Mouse (Mus musculus): ENCODE data around the gene Ankrd63.

Gene Ankrd63

DNA sequence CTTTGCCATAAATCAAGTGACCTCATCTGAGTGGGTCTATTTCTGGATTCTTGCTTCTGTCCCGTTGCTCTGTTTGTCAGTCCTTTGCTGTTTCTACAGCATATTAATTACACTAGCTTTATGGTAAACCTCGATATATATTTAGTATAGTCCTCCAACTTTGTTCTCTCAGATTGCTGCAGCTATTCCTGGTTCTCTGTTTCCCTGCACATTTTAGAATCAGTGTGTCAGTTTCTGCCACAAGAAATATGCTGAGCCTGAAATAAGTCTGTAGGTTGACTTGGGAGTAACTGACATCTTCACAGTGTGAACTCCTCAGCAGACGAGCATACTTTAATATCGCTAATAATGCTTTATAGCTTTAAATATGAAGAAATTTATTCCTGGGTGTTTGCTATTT is 18.7 kb downstream of the Ankrd63 start:
- Histone ChIP-seq H3K36me3 (ENCODE audit: control insufficient read depth, insufficient read depth, low read length, poor library complexity, severe bottlenecking) (no peaks in the 10 kb centered on the region), H3K27me3 (ENCODE audit: control insufficient read depth, insufficient read depth, low read length, poor library complexity, severe bottlenecking) (no peaks in the 10 kb centered on the region)
- DNase-seq (ENCODE audit: low read depth, low spot score): no peak

DNA sequence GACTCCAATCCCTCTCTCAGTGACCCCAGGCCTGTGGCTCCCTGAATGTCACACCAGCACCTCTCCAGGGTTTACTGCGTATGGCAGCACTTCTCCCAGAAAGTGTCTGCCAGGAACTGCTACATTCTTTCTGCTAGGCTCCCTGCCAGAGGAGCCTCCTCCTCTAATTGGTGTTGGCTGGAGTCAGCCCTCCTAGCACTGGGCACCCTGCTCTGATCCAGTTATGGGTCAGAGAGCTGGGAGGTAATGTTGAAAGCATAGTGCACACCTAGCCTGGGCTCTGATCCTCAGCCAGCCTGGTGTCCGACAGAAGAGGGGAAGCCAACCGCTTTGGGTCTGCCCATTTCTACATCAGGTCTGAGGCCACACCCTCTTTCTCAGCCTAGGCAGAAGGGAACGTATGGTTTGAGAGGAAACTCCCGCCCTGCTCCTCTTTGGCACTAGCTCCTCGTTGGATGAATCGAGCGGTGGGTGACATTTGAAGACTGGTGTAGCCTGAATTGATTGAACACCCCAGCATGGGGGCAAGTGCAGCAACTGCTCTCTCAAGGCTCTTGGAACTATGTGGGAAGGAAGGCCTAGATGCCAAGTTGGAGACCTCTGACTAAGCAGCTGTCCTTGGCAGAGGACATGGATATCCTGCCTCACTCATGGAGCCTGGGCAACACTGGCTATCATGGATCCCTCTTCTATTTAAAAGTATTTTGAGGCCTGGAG is 21.1 kb downstream of the Ankrd63 start:
- no peaks in the 10 kb centered on the region for H3K36me3 ChIP-seq (ENCODE audit: control insufficient read depth, insufficient read depth, low read length, poor library complexity, severe bottlenecking)
- H3K27me3 ChIP-seq (ENCODE audit: control insufficient read depth, insufficient read depth, low read length, poor library complexity, severe bottlenecking): no peaks in the 10 kb centered on the region
- DNase-seq (ENCODE audit: low read depth, low spot score): no peak

DNA sequence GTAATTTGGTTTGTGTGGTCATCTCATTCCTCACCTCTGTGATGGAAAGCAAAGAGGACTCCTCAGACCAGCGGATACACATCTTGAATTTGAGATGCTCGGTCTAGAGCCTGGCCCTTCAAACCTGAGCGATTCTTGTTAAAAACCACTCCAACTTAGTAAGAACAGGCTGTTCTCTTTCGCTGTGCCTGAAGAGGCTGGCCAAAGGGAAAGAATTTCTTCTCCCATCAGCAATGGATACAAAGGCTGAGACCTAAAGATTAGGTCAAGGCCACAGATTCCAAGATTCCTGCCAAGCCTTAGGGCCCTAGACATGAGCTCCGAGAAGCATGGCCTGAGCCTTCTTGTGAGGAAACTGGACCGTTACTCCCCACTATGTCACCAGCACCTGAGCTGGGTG is 22.8 kb downstream of the Ankrd63 start:
- no peak for DNase-seq (ENCODE audit: low read depth, low spot score)
- Histone ChIP-seq H3K27me3 (ENCODE audit: control insufficient read depth, insufficient read depth, low read length, poor library complexity, severe bottlenecking) (no peaks in the 10 kb centered on the region), H3K36me3 (ENCODE audit: control insufficient read depth, insufficient read depth, low read length, poor library complexity, severe bottlenecking) (no peaks in the 10 kb centered on the region)

DNA sequence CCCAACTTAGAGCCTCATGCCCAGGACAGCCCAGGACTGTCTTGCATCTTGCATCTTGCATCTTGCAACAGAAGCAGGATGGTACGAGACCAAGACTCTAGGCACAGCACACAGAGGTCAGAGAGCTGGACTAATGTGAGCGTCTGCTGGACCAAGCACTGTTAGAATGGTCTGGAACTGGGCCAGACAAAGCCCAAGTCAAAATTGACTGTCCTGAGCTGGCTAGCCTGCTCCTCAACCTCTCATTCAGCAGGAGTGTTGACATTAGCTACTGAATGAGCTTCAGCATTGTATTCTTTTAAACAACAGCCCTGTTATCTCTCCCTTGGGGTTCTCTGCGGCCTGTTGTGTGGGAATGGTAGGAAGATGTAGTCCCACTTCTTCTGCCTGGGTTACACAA is 24.2 kb downstream of the Ankrd63 start:
- Histone ChIP-seq H3K27me3 (ENCODE audit: control insufficient read depth, insufficient read depth, low read length, poor library complexity, severe bottlenecking) (no peaks in the 10 kb centered on the region), H3K36me3 (ENCODE audit: control insufficient read depth, insufficient read depth, low read length, poor library complexity, severe bottlenecking) (no peaks in the 10 kb centered on the region)
- DNase-seq (ENCODE audit: low read depth, low spot score): no peak

DNA sequence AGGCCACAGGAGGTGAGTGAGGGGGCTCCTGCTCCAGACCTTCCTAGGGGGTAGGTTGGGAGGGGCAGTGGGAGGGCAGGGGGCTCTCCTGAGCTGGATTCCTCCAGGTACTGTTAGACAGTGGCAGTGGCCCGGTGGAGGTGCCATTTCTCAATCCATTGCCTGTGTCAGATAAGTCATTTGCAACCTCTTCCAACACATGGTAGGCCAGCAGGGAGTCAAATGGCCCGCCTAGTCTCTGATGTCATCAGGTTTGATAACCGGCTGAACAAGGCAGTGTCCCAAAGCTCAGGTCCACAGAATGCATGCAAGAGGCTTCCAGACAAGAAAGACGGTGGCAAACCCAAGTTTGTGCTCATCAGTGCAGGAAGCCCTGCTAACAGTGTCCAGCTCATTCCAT is 25.9 kb downstream of the Ankrd63 start:
- DNase-seq (ENCODE audit: low read depth, low spot score): no peak
- Histone ChIP-seq H3K36me3 (ENCODE audit: control insufficient read depth, insufficient read depth, low read length, poor library complexity, severe bottlenecking) (no peaks in the 10 kb centered on the region), H3K27me3 (ENCODE audit: control insufficient read depth, insufficient read depth, low read length, poor library complexity, severe bottlenecking) (no peaks in the 10 kb centered on the region)

DNA sequence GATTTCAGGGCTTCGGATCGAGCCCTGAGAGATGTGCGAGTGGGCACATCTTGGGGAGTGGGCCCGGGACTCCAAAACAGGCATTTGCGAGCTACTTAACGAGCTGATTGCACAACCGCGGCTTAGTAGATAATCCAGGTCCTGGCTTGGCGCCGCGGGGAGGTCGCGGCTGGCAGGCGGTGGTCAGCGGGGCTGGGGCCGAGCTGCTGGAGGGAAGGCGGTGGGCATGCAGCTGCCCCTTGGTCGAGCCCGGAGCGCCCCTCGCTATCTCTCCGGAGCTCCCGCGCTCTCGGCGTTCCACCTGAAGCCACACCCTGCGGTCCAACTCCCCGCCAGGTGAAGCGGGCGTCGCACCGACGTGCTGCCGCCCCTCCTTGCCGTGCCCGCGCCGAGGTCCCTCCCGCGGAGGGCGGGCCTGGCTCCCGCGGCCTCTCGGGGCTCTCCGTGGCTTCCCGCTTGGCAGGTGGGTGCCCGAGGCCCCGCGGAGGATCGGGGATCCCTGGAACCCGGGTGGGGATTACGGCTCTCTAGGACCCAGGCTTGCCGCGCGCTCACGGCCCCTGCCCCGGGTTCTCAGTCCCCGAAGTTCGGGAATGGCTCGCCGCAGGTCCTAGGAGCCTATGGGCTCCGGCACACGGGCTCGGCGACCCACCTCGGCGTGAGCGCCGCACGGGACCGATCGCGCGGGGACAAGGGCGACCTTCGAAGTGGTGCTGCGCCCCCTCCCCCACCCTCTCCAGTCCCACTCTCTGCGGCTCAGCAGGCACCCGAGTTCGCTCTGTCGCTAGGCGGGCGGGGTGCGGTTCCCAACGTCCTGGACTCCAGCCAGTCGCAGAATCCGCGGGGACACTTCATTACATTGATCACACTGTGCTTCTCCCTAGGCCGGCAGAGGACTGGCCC is 26.7 kb downstream of the Ankrd63 start:
- Histone ChIP-seq H3K36me3 (ENCODE audit: control insufficient read depth, insufficient read depth, low read length, poor library complexity, severe bottlenecking) (no peaks in the 10 kb centered on the region), H3K27me3 (ENCODE audit: control insufficient read depth, insufficient read depth, low read length, poor library complexity, severe bottlenecking) (no peaks in the 10 kb centered on the region)
- DNase-seq (ENCODE audit: low read depth, low spot score): peak; percentile 37

DNA sequence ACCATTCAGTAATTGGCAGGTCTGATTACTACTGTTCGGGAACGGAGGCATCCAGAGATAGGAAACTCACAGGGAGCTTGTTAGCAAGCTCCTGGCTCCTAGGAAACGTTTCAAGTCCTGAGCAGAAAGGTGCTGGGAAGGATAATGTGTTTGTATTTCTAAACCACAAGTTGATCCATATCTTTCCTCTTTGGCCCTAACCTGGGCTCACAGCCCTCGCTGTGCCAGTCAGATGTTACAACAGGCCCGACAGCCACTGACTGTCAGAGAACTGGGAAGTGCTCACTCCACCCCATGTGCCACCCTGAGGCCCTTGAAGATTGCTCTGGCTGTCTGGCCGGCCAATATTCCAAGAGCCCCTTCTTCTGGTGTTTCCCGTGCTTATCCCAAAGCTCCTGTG is 29.3 kb downstream of the Ankrd63 start:
- no peaks in the 10 kb centered on the region for H3K36me3 ChIP-seq (ENCODE audit: control insufficient read depth, insufficient read depth, low read length, poor library complexity, severe bottlenecking)
- H3K27me3 ChIP-seq (ENCODE audit: control insufficient read depth, insufficient read depth, low read length, poor library complexity, severe bottlenecking): no peaks in the 10 kb centered on the region
- no peak for DNase-seq (ENCODE audit: low read depth, low spot score)

DNA sequence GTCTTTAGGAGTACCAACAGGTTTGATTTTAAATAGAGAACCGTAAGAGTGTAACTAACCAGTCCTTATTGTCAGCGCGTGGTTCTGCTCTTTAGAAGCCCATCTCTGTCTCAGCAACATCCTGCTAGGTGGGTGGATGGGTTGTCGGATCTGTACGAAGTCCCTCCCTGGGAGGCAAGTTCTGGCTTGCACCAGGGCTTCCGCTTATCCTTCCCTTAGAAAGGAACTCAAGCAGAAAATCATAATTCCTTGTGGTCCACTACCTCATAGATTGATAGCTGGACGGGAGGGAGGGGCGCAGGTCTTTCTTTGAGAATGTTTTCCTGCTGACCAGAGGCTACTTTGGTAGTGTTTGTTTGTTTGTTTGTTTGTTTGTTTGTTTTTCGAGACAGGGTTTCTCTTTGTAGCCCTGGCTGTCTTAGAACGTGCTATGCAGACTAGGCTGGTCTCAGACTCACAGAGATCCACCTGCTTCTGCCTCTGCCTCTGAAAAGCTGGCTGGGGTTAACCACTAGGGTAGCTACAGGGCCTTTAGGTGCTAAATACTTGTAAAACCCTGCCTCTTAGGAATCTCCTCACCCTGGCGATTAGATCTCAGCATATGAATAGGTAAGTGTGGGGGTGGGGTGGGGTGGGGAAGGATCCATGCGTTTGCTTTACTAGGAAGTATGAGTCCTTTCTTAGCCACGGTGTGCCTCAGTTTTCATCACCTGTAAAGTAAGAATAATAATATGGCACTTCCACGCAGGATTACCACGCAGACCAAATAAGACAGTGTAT is 29.9 kb downstream of the Ankrd63 start:
- no peaks in the 10 kb centered on the region for H3K27me3 ChIP-seq (ENCODE audit: control insufficient read depth, insufficient read depth, low read length, poor library complexity, severe bottlenecking)
- no peak for DNase-seq (ENCODE audit: low read depth, low spot score)

DNA sequence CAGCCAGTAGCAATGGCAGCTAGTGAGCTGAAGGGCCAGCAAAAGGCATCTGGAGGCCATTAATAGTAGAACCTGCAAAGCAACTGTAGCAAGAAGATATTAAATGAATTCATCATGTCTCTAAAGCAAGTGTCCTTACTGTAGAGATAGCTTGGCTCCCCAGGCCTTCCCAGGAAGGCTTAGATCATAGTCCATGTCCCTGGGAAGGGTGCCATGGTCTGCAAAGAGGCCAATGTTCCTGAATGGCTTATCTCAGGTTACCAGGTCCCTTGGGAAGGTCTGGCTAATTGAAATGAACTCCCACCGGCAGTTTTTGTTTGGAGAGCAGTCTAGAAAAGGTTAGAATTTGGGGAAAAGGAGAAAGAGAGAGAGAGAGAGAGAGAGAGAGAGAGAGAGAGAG is 32.0 kb downstream of the Ankrd63 start:
- Histone ChIP-seq H3K27me3 (ENCODE audit: control insufficient read depth, insufficient read depth, low read length, poor library complexity, severe bottlenecking) (no peaks in the 10 kb centered on the region), H3K36me3 (ENCODE audit: control insufficient read depth, insufficient read depth, low read length, poor library complexity, severe bottlenecking) (no peaks in the 10 kb centered on the region)
- no peak for DNase-seq (ENCODE audit: low read depth, low spot score)

More for the DNA sequence above, 29.9 kb downstream of the Ankrd63 start:
- no peaks in the 10 kb centered on the region for H3K36me3 ChIP-seq (ENCODE audit: control insufficient read depth, insufficient read depth, low read length, poor library complexity, severe bottlenecking)

DNA sequence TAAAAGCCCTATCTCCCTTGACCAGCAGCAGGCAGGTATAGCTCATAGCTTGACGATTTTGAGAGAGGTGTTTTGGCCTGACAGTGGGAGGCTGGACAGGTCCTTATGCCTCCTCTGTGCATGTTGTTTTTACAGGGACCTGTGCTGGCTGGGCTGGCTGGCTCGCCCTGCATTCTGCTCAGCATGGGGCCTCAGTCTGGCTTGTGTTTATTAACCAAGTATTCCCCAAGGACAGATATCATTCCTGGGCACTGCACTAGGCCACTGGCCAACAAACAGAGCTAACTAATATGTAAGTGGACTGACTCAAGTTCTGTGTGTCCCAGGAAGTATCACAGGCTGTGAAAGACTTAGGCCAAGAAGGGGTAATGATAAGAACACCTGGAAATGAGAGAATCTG is 34.0 kb downstream of the Ankrd63 start:
- no peak for DNase-seq (ENCODE audit: low read depth, low spot score)
- no peaks in the 10 kb centered on the region for H3K36me3 ChIP-seq (ENCODE audit: control insufficient read depth, insufficient read depth, low read length, poor library complexity, severe bottlenecking)

DNA sequence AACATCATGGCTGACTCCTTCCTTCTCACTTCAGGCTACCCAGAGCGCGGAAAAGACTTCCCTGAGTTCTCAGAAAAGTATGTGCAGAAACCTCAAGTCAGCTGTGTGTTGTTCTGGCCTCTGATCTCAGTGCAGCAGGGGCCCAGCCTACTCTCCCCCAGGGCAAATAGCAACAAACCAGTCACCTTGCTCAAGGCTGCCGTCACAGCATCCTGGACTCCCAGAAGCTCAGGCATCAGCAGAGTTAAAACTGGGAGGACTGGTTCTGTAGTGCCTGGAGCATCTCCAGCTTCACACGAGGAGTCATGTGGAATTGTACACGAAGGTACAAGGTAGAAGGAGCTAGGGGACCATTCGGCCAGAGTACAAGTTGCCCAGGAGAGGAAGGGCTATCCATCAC is 34.5 kb downstream of the Ankrd63 start:
- H3K27me3 ChIP-seq (ENCODE audit: control insufficient read depth, insufficient read depth, low read length, poor library complexity, severe bottlenecking): no peaks in the 10 kb centered on the region

More for the DNA sequence above, 34.0 kb downstream of the Ankrd63 start:
- no peaks in the 10 kb centered on the region for H3K27me3 ChIP-seq (ENCODE audit: control insufficient read depth, insufficient read depth, low read length, poor library complexity, severe bottlenecking)

DNA sequence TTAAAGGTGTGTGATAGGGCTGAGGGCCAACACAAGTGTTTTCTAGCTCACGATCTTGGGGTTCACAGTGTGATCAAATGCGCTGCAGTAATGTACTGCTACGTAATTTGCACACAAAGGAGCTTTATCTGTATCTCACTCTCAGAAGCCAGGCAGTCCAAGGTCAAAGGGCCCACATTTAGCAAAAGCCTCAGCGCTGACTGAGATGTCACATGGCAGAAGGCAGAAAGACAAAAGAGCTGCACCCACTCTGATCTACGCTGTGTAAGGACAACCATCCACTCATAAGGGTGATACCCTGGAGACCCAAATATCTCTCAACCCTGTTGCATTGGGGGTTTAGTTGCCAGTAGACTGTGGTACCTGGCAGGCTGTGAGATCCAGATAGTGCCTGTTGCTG is 36.6 kb downstream of the Ankrd63 start:
- Histone ChIP-seq H3K27me3 (ENCODE audit: control insufficient read depth, insufficient read depth, low read length, poor library complexity, severe bottlenecking) (no peaks in the 10 kb centered on the region), H3K36me3 (ENCODE audit: control insufficient read depth, insufficient read depth, low read length, poor library complexity, severe bottlenecking) (no peaks in the 10 kb centered on the region)
- DNase-seq (ENCODE audit: low read depth, low spot score): no peak

More for the DNA sequence above, 34.5 kb downstream of the Ankrd63 start:
- H3K36me3 ChIP-seq (ENCODE audit: control insufficient read depth, insufficient read depth, low read length, poor library complexity, severe bottlenecking): no peaks in the 10 kb centered on the region
- no peak for DNase-seq (ENCODE audit: low read depth, low spot score)

DNA sequence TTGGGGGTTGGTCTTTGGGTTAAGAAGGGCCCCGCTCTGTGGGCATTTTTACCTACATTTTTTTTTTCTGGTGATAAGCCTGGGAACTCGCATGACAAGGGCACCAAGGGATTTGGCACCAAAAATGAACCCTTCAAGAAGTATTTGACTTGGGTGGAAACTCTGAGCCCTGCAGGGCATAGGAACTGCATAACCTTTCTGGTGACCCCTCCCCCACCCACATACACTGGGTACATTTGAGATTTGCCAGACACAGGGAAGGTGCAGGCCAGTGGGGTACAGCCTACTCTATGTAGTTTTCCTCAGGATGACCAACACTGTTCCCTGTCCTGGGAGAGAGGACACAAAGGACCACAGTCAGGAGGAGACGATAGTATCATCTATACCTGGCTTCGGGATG is 38.1 kb downstream of the Ankrd63 start:
- no peak for DNase-seq (ENCODE audit: low read depth, low spot score)
- H3K27me3 ChIP-seq (ENCODE audit: control insufficient read depth, insufficient read depth, low read length, poor library complexity, severe bottlenecking): no peaks in the 10 kb centered on the region
- no peaks in the 10 kb centered on the region for H3K36me3 ChIP-seq (ENCODE audit: control insufficient read depth, insufficient read depth, low read length, poor library complexity, severe bottlenecking)

DNA sequence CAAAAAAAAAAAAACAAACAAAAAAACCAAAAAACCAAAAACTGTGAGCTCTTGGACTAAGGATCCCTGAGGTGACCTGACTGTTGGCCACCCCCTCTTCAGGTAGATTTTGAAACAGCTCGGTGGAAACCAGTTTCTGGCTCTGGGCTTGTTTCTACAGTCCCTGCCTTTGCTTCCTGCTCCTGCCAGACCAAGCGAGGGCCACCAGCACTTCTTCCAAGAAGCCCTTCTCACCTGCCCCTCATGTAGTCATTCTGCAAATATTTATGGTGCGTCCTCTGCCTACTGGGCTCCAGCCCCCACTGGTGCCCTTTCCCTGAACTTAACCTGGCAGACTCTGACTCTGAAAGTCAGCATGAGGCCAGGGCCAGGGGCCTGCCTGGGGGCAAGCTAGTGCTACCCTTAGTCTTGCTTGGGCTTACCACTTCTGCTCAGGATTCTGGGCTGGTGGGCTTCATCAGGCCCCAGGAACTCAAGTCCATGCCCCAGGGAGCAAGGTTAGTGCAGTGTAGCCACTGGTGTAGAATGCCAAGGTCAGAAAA is 38.7 kb downstream of the Ankrd63 start:
- H3K27me3 ChIP-seq (ENCODE audit: control insufficient read depth, insufficient read depth, low read length, poor library complexity, severe bottlenecking): no peaks in the 10 kb centered on the region
- no peaks in the 10 kb centered on the region for H3K36me3 ChIP-seq (ENCODE audit: control insufficient read depth, insufficient read depth, low read length, poor library complexity, severe bottlenecking)
- no peak for DNase-seq (ENCODE audit: low read depth, low spot score)
